Mouse (Mus musculus): Measurements from ENCODE around the gene Mllt3.

DNA sequence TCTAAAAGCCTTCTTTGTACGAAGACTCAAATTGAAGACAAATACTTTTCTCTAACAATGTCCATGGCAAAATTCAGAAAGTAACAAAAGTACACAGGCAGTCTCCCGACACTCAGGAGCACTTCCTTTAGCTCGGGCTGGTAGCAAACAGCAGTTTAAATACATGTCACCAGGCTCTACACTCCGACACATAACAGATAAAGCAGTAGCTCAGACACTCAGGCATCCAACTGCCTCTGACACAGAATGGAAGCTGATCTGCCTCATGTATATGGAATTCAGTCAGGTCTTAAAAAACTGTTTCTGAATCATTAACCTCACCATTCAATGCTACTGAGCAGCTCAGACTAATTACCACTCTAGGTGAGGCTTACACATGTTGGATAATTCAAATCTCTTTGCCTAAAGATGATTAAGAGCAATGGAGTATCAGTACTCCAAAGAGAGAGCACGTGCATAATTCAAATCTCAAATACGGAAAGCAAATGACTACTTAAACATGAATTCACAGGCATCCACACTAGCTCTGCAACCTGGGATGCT lies 188.4 kb downstream of the Mllt3 start:
- TF ChIP-seq CTCF (IDR thresholded peaks at IDR 0.05; ENCODE audit: borderline replicate concordance, extremely low read depth, insufficient read depth, insufficient read length) (no peak), POLR2A (IDR thresholded peaks at IDR 0.05; ENCODE audit: borderline replicate concordance, extremely low read depth, insufficient read depth, insufficient read length, poor library complexity, severe bottlenecking) (no peak)
